Mouse (Mus musculus) midbrain, embryonic 10.5 days (tissue): ENCODE measurements around the gene Caln1. TPM values are rescaled to one million over a fixed set of nuclear protein-coding genes. Genes with fewer than 3 reads are reported as not detected.

ENCODE experiments used
- DNase-seq: peaks from one replicate; pipeline ENCODE4 v3.0.0-alpha.2; 2017; ENCODE audit warnings: low spot score
- H3K27ac ChIP-seq: fragments of 300-500 bp; sonication (generic); replicated peaks from 2 replicates; pipeline ENCODE4 v1.5.1; 2016; ENCODE audit warnings: mild to moderate bottlenecking
- H3K27me3 ChIP-seq: fragments of 300-500 bp; sonication (generic); 2 replicates; pipeline ENCODE4 v1.6.1; 2016; ENCODE audit warnings: low read depth, mild to moderate bottlenecking; ENCODE audit not compliant: poor library complexity, severe bottlenecking
- H3K36me3 ChIP-seq: fragments of 300-500 bp; sonication (generic); 2 replicates; pipeline ENCODE4 v1.6.1; 2016; ENCODE audit warnings: mild to moderate bottlenecking, moderate library complexity
- H3K4me1 ChIP-seq: fragments of 300-500 bp; sonication (generic); 2 replicates; pipeline ENCODE4 v1.6.1; 2016
- H3K4me3 ChIP-seq: fragments of 300-500 bp; sonication (generic); 2 replicates; pipeline ENCODE4 v1.5.1; 2016; ENCODE audit warnings: mild to moderate bottlenecking, moderate library complexity
- H3K9me3 ChIP-seq: fragments of 300-500 bp; sonication (generic); replicated peaks from 2 replicates; pipeline ENCODE4 v1.6.1; 2016; ENCODE audit warnings: mild to moderate bottlenecking
- WGBS: fragments of 180-500 bp; shearing (Covaris S2); methylation state at CpG from one replicate; pipeline ENCODE4 v1.1.7; 2016; 5-methylcytosine and 5-hydroxymethylcytosine counted together
- polyA plus RNA-seq: library from polyadenylated mRNA; unstranded; fragments of >200 nt; fragmentation: Nextera tagmentation; extraction: Ambion mirVana; gene quantifications from 2 replicates; pipeline ENCODE4 v1.2.1, GENCODE M21; 2016

Gene Caln1
- polyA plus RNA-seq, 1 experiment from 2014 or later: 0.33 TPM

DNA sequence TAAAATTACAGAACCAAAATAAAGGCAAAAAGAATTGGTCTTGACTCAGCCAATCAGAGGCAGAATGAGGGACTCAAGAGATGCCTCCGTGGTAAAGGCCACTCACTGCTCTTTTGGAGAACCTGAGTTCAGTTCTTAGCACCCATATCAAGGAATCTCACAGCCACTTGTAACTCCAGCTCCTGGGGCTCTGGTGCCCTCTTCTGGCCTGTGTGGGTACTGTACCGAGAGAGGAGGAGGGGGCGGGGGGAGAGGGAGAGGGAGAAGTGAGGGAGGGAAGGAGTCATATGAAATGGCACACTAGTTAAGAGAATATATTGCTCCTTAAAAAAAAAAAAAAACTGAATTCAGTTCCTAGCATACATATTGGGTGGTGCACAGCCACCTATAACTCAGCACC lies 442.7 kb downstream of the Caln1 start:
- Histone ChIP-seq H3K4me3 (no peak overlapping the region), H3K27ac (no peak overlapping the region), H3K4me1 (0 out of 2 replicates have a peak, but pooled peaks cover 5% of the 10 kb centered on the region), H3K9me3 (peaks cover 13% of the 10 kb centered on the region), H3K36me3 (no peaks in the 10 kb centered on the region), H3K27me3 (no peaks in the 10 kb centered on the region)
- DNase-seq: no peak
- WGBS: 88% methylated on average over 3 of the region's 3 CpGs

DNA sequence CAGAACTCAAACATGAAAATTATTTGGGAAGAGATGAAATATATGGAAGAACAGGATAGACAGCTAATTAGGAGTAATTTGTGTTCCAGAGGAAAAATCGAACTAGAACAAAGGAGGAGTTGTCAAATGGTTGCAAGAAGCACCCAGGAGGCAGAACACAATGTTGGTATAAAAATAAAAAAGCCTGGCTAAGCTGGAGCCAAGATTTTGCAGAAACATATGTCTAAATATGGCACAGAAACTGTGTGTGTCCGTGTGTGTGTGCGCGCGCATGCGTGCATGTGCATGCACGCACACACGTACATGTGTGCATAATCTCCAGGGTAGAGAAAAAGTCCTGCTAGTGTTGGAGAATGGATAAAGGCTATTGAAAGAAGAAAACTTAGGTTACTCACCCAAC lies 443.3 kb downstream of the Caln1 start:
- DNase-seq: no peak
- 93% methylated on average over 8 of the region's 8 CpGs for WGBS
- H3K27ac ChIP-seq: no peak overlapping the region
- no peak overlapping the region for H3K4me3 ChIP-seq
- H3K4me1 ChIP-seq: 0 out of 2 replicates have a peak, but pooled peaks cover 5% of the 10 kb centered on the region
- no peaks in the 10 kb centered on the region for H3K27me3 ChIP-seq
- peaks cover 13% of the 10 kb centered on the region for H3K9me3 ChIP-seq
- no peaks in the 10 kb centered on the region for H3K36me3 ChIP-seq

DNA sequence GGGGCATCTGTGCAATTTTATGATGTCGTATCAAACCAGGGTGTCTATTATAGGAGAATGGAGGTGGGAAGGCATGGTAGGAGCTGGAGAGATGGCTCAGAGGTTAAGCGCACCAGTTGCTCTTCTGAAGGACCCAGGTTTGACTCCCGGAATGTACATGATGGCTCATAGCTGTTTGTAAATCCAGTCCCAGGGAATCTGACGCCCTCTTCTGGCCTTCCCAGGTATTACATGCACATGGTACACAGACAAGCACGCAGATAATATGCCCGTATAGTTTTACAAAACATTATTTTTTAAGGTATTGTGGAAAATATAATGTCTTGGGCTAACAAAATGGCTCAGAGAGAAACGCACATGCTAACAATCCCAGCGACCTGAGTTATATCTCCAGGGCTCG lies 443.8 kb downstream of the Caln1 start:
- H3K4me1 ChIP-seq: 0 out of 2 replicates have a peak, but pooled peaks cover 5% of the 10 kb centered on the region
- no peak overlapping the region for H3K27ac ChIP-seq
- H3K36me3 ChIP-seq: no peaks in the 10 kb centered on the region
- no peaks in the 10 kb centered on the region for H3K27me3 ChIP-seq
- peaks cover 10% of the 10 kb centered on the region for H3K9me3 ChIP-seq
- no peak overlapping the region for H3K4me3 ChIP-seq
- no peak for DNase-seq
- 91% methylated on average over 9 of the region's 9 CpGs for WGBS

DNA sequence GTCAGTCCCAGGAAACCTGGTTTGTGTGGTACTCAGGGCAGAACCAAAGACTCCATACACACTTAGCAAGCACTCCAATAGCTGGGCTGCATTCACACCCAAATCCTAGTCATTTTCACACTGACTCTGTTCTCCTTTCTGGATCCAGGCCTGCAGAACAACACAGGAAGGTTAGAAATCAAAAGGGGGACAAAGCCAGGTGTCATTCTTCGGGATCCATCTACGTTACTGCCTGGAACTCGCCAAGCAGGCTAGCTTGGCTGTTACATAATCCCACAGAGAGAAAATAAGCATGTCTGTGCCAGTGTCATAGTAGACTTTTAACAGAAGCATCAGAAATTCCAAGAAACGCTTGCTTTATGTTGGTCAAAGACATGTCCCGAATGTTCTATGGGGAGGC lies 446.1 kb downstream of the Caln1 start:
- H3K27ac ChIP-seq: no peak overlapping the region
- 88% methylated on average over 5 of the region's 5 CpGs for WGBS
- no peak for DNase-seq
- H3K4me3 ChIP-seq: no peak overlapping the region
- no peaks in the 10 kb centered on the region for H3K9me3 ChIP-seq
- 0 out of 2 replicates have a peak, but pooled peaks cover 2% of the 10 kb centered on the region for H3K4me1 ChIP-seq
- no peaks in the 10 kb centered on the region for H3K27me3 ChIP-seq
- no peaks in the 10 kb centered on the region for H3K36me3 ChIP-seq

DNA sequence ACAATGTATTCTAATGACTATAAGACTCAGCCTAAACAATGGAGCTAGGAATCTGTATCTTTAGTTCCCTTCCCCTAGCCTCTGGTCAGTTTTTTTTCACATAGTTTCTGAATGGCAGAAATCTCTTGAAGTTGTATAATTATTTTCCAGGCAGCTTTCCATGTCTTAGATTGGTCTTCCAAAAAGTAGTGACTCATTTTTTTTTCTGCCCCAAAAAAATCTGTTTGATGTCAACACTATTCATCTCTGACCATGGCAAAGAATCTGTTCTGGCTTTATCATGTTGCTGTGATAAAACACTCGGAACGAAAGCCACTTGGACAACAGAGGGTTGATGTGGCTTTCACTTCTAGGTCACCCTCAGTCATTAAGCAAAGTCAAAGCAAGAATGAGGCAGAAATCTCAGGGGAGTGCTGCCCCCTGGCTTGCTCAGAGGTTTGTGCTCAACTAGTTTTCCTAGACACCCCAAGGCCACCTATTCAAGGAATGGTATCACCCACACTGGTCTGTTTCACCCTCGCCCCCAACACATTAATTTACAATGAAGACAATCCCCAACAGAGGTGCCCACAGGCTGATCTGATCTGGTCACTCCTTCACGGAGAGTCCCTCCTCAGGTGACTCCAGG lies 450.9 kb downstream of the Caln1 start:
- Histone ChIP-seq H3K27ac (no peak overlapping the region), H3K9me3 (no peaks in the 10 kb centered on the region), H3K4me1 (no peaks in the 10 kb centered on the region), H3K4me3 (no peak overlapping the region), H3K27me3 (no peaks in the 10 kb centered on the region), H3K36me3 (no peaks in the 10 kb centered on the region)
- 82% methylated on average over 4 of the region's 4 CpGs for WGBS
- DNase-seq: no peak

DNA sequence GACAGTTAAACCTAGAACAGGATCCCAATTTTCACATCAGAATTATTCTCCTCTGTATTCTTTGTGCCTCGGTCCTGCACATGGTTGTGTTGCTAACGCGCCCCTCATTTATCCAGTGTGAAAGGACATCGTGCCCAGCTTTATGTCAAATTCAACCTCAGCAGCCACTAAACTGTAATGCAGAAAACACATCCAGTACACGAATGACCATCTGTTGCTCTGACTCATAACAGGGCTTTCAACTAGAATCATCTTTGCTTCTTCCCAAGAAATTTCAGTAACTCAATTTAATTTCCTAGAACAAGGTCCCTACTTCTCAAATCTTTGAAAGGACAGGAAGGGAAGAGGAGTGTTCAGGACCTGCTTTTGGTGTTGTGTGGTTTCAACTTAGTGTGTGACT lies 451.4 kb downstream of the Caln1 start:
- DNase-seq: no peak
- no peak overlapping the region for H3K27ac ChIP-seq
- no peaks in the 10 kb centered on the region for H3K4me1 ChIP-seq
- H3K4me3 ChIP-seq: no peak overlapping the region
- H3K36me3 ChIP-seq: no peaks in the 10 kb centered on the region
- WGBS: 92% methylated on average over 5 of the region's 5 CpGs
- H3K27me3 ChIP-seq: no peaks in the 10 kb centered on the region
- no peaks in the 10 kb centered on the region for H3K9me3 ChIP-seq

DNA sequence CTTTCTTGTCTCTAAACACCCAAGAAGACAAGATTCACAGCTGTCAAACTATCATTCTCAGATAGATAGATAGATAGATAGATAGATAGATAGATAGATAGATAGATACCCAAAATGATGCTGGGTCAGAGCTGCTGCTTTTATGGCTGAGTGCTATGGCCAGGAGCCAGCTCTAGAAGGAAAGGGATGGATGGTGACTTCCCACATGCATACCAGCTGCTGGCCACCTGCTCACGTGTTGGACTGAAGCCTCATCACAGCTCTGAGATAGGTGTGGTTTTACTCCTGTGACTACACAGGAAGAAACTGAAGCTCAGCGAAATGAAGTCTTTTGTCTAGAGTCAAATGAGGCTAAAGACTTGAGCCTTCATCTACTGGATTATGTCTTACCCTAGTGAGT lies 456.5 kb downstream of the Caln1 start:
- 91% methylated on average over 2 of the region's 2 CpGs for WGBS
- DNase-seq: no peak
- Histone ChIP-seq H3K9me3 (0 out of 2 replicates have a peak, but pooled peaks cover 3% of the 10 kb centered on the region), H3K4me3 (no peak overlapping the region), H3K27ac (no peak overlapping the region), H3K36me3 (no peaks in the 10 kb centered on the region), H3K4me1 (no peaks in the 10 kb centered on the region), H3K27me3 (no peaks in the 10 kb centered on the region)

DNA sequence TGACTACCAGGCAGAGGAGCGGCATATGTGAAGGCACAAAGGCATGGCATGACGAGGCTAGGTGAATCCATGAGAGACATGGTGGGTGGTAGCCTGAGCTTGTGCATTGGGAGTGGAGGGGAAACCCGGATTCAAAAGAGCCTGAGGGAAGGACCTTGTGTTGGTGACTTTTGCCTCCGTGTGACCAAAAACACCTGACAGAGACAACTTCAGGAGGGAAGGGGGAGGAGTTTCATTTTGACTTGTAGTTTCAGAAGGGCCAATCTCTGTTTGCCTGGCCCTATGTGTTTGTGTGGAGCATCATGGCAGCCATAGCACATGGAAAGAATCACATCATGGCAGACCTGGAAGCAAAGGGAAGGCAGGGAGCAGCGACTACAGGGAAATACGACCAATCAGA lies 479.3 kb downstream of the Caln1 start:
- Histone ChIP-seq H3K36me3 (no peaks in the 10 kb centered on the region), H3K27me3 (no peaks in the 10 kb centered on the region), H3K4me3 (no peak overlapping the region), H3K27ac (no peak overlapping the region), H3K9me3 (no peaks in the 10 kb centered on the region), H3K4me1 (peaks cover 8% of the 10 kb centered on the region)
- DNase-seq: no peak
- 90% methylated on average over 6 of the region's 6 CpGs for WGBS

DNA sequence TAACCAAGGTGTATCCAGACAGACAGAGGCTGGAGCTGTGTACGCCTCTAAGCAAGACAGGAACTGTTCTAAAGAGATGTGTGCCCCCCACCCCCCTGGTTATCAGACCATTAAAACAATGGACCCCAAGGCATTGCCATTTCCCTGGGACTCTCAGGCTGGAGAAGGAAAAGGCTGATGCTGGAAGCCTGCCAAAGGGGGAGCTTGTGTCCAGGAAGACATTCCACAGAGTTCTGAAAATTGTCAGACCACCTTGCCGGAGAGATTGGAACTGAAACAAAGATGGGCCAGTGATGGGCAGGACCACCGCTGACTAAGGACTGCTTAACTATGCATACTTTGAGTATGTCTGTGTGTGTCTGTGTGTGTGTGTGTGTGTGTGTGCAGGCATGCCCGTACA lies 480.4 kb downstream of the Caln1 start:
- H3K9me3 ChIP-seq: no peaks in the 10 kb centered on the region
- H3K36me3 ChIP-seq: no peaks in the 10 kb centered on the region
- 82% methylated on average over 4 of the region's 4 CpGs for WGBS
- H3K4me3 ChIP-seq: no peak overlapping the region
- DNase-seq: no peak
- H3K27me3 ChIP-seq: no peaks in the 10 kb centered on the region
- H3K27ac ChIP-seq: no peak overlapping the region
- peaks cover 8% of the 10 kb centered on the region for H3K4me1 ChIP-seq

DNA sequence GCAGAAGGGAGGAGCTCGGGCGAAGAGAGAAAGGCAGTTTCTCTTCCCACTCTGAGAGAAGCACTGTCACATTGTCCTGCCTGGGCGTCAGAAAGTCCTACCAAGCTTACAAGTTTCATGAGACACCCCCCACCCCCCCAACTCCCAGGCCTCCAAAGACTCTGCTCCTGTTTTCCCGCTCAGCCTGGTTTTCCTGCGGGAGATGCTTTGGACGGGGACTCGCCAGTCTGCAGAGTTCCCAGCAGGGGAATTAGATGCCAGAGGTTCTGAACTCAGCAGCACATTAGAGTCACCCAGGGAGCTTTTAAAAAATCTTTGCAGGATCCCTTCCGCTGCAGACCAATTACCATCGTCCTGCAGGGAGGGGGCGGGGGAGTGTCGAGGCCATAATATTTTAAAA lies 482.9 kb downstream of the Caln1 start:
- H3K4me1 ChIP-seq: peaks cover 8% of the 10 kb centered on the region
- no peaks in the 10 kb centered on the region for H3K27me3 ChIP-seq
- DNase-seq: no peak
- WGBS: 15% methylated on average over 11 of the region's 11 CpGs
- H3K9me3 ChIP-seq: no peaks in the 10 kb centered on the region
- peak overlapping the region; percentile 32 for H3K4me3 ChIP-seq
- no peaks in the 10 kb centered on the region for H3K36me3 ChIP-seq
- peak overlapping the region; percentile 63; the same call in 1 of the 2 replicates for H3K27ac ChIP-seq

DNA sequence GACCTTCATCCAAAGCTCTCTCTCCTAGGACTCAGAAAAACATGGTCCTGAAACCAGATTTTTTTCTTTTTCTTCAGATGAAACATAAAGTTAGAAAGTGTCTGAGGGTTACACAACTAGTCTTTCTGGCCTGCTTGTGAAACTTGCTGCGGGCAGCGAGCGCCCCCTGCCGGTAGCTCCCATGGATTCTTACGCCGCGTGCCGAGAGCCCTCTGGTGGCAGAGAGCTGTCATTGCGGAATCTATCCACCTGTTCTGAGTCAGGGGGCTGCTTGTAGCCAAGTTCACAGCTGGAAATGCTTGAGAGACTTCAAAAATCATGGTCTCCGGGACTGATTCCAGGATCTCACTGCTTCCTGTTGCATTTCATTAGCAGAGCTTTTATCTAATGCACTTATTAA lies 484.1 kb downstream of the Caln1 start:
- under 1% methylated on average over 10 of the region's 10 CpGs for WGBS
- H3K27me3 ChIP-seq: no peaks in the 10 kb centered on the region
- peaks cover 8% of the 10 kb centered on the region for H3K4me1 ChIP-seq
- no peak overlapping the region for H3K4me3 ChIP-seq
- H3K36me3 ChIP-seq: no peaks in the 10 kb centered on the region
- no peaks in the 10 kb centered on the region for H3K9me3 ChIP-seq
- peak; percentile 86 for DNase-seq
- no peak overlapping the region for H3K27ac ChIP-seq

DNA sequence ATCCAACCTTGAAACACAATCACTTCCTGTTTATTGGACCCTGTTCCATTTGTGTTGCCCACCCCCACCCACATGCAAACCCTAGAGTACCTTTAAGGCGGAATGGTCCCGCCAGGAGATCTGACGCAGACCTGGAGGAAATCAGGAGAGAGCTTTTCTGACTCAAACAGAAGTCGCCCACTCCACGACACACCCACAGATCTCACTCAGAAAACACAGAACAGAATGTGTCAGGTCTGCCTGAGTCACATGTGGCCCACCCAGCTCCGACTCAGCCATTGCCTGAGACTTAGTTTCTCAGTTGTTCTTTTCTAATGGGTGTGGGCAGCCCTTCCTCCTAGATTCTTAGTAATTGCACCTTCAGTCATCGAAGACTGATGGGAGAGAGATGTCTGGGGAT lies 485.2 kb downstream of the Caln1 start:
- no peaks in the 10 kb centered on the region for H3K27me3 ChIP-seq
- no peak overlapping the region for H3K27ac ChIP-seq
- DNase-seq: no peak

DNA sequence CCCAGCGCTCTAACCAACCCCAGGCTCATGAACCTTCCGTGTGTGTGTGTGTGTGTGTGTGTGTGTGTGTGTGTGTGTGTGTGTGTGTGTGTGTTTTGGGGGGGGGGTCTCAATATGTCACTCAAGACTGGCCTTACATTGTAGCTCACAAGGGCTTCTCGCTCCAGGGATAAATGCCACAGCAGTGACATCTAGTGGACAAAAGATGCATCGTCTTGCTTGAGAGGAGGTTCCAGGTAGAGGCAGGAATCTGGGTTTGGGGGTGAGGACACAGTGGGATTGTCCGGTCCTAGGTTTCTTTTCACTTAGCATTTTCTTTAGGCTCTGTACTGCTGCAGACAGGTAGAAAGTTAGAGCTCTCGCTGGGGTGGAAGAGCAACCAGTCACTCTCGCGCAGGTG lies 488.9 kb downstream of the Caln1 start:
- H3K27me3 ChIP-seq: no peaks in the 10 kb centered on the region
- H3K9me3 ChIP-seq: no peaks in the 10 kb centered on the region
- H3K4me3 ChIP-seq: no peak overlapping the region
- DNase-seq: peak; percentile 42
- 26% methylated on average over 8 of the region's 8 CpGs for WGBS
- H3K4me1 ChIP-seq: no peaks in the 10 kb centered on the region
- no peaks in the 10 kb centered on the region for H3K36me3 ChIP-seq
- H3K27ac ChIP-seq: no peak overlapping the region

More for the DNA sequence above, 485.2 kb downstream of the Caln1 start:
- Histone ChIP-seq H3K9me3 (no peaks in the 10 kb centered on the region), H3K4me3 (no peak overlapping the region), H3K36me3 (no peaks in the 10 kb centered on the region), H3K4me1 (peaks cover 8% of the 10 kb centered on the region)
- 87% methylated on average over 7 of the region's 7 CpGs for WGBS

DNA sequence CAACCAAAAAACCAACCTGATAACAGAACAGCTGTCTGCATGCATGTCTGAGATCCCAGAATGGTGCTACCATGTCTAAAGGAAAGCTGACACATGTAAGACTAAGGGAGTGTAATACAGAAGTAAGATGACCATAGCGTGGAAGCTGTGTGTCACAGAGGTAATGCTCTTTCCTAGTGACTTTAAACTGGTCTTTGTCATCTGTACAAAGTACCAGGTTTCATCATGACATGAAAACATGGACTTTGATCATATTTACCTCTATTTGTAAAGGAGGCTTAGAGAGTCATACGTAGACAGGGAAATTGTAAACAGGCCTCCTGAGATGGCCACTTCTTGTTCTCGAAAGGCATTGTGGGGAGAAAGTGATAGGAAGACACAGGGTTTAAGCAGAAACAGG lies 489.5 kb downstream of the Caln1 start:
- no peak for DNase-seq
- Histone ChIP-seq H3K27ac (no peak overlapping the region), H3K36me3 (no peaks in the 10 kb centered on the region), H3K9me3 (no peaks in the 10 kb centered on the region), H3K4me1 (no peaks in the 10 kb centered on the region), H3K27me3 (no peaks in the 10 kb centered on the region), H3K4me3 (no peak overlapping the region)
- 83% methylated on average over 3 of the region's 3 CpGs for WGBS
